Mouse (Mus musculus): ENCODE results near the gene Grip2.

GRCm38 (mm10) chr6:91712855-91713331 lies 114.2 kb downstream of the Grip2 start:
- TF ChIP-seq CTCF (IDR thresholded peaks at IDR 0.05; ENCODE audit: low read depth, low read length) (no peak), POLR2A (IDR thresholded peaks at IDR 0.05; ENCODE audit: borderline replicate concordance, low read depth, low read length) (no peak)

All from bone marrow macrophage, adult 2 months (primary cell).